Mouse (Mus musculus) adrenal gland, postnatal 25 days (tissue): ENCODE data around the gene Pacs2. TPM values are rescaled to one million over a fixed set of nuclear protein-coding genes. Genes with fewer than 3 reads are reported as not detected.

Source experiments
- DNase-seq: peaks from one replicate; pipeline ENCODE4 v3.0.0; 2021; ENCODE audit warnings: mixed read lengths
- total RNA-seq: library from RNA; stranded (reverse); gene quantifications from 2 replicates; pipeline ENCODE4 v1.2.3, GENCODE M21; 2021

The Pacs2 gene
- total RNA-seq, 1 experiment from 2014 or later = 55.5 TPM

DNA sequence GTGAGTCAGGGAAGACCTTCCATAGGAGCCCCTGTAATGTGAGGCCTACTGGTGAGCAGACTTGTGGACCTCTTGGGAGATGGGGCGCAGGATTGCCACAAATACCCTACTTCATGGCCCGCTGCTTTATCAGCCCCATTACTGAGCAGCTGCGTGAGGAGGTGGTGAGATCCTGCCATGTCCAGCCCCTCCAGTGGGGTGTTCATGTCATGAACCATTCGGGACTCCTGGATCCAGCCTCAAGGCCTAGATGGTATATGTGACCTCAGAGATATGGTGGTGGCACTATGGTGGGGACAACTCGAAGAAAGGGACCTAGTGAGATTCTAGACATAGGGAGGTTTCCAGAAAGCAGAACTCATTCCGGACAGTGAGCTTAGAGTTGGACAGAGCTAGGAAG, 74.8 kb downstream of the Pacs2 start:
- no peak for DNase-seq

DNA sequence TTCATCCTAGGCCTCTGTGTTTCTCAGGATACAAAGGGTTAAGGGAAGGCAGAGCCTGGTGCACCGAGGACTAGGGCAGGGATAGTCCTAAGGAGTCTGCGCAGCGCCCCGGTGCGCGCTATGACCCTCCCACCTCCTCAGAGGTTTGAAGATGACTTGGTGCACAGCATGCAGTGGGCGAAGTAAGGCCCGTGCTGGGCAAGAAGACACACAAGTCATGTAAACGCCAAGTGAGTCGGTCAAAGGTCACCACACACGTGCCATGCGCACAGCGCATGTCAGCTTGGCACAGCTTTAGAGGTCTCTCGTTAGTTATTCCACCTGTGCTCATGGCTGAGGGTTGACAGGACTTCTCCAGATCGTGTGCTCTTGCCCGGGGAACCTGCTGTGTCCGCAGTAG, 75.7 kb downstream of the Pacs2 start:
- DNase-seq = no peak

DNA sequence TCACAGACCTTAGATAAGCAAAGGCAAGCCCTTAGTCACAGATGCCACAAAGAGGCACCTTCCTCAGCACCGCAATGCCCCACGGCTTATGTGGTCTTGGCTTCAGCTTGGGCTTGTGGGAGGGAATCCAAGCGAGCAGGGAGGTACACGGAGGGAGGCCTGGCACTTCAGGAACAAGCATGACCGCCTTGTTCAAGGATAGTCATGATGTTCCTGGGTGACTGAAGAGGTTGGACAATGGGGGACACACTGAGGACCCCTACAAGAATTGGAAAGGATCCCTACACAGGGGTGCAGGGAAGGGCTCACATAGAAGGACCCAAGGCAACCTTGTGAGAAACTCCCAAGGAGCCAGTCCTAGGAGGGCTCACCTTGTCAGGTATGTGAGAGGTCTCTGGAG, 82.7 kb downstream of the Pacs2 start:
- DNase-seq = no peak

DNA sequence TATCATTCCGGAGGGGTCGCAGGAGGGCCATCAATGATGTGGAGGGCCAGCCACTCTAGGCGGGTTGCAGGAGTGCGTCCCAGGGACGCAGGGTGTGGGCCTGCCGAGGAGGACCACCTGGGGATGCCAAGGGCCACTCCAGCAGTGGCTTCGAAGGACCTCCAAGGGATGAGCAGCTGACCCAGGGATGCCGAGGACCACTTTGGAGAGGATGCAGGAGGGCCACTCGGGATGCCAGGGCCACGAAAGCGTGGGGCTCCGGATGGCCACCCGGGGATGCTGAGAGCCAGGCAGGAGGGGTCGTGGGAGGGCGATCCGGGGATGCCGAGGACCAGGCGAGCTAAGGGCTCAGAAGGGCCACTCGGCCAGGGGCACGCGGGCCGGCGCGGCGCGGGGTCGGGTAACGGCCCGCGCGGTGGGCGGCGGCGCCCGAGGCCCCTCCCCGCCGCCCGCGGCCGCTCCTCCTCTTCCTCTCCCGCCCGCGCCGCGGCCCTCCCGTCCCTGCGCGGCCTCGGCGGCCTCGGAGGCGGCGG, 83.5 kb downstream of the Pacs2 start, which contains the start of gene Mta1:
Gene Mta1 (plus strand): TSS at position 530 of the 533 bp plus-strand sequence.
- peak; percentile 71 for DNase-seq

DNA sequence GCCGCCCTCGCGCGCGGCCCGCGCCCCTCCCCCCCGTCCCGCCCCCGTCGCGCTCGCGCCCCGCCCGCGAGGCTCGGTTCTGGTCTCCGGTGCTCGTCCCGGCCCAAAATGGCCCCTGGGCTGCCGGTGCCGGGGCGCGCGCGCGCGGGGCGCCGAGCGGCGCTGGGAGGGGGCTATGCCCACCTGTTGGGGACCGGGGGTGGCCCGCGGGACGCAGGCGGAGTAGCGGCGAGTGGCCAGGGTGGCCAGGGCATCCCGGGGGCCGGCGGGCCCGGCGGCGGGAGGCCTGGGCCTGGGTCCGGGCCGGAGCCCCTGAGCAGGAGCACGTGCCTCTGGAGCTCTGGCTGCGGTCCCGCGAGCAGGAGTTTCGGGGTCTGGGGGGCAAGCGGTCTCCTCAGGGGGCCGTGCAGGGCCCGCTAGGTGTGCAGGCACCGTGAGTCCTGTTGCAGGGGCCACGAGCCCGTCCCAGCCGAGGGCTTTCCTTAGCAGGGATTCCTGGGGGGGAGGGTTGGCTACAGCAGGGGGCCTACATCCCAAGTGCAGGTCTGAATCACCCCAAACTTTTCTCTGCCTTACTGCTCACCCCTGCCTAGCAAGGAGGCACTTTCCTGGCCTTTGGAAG, 84.3 kb downstream of the Pacs2 start:
- DNase-seq = peak; percentile 46

DNA sequence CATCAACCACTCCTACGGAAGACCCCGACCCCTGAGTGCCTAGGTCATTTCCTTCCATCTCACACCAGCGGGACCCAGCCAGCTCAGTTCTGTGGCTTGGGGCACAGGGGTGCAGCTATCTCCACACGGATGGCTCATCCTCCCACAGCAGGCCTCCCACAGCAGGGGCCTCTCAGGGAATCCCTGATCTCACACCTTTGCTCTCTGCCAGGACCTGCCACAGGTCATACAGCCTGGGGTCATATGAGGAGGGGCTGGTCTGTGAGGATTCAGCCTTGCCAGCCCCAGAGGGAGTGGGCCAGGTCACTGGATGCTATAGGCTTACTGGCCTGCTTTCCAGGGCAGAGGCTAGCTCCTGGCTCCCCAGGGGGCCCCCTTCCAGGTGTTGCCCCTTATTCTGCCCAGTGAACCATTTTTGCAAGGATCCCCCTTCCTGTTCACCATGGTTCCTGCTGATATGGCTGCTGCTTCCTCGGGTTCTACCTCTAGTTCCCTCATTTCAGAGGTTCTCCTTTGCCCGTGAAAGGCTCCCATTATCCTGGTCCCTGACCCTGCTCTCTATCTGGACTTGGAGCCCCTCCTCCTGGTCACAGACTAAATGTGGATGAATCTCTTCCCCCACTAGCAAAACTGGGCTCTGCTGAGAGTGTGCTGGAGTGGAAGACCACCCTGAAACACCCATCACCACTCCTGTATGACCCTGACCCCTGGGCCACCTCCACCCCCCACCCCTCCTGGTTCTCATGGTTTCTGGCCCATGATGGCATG, 85.3 kb downstream of the Pacs2 start:
- no peak for DNase-seq

DNA sequence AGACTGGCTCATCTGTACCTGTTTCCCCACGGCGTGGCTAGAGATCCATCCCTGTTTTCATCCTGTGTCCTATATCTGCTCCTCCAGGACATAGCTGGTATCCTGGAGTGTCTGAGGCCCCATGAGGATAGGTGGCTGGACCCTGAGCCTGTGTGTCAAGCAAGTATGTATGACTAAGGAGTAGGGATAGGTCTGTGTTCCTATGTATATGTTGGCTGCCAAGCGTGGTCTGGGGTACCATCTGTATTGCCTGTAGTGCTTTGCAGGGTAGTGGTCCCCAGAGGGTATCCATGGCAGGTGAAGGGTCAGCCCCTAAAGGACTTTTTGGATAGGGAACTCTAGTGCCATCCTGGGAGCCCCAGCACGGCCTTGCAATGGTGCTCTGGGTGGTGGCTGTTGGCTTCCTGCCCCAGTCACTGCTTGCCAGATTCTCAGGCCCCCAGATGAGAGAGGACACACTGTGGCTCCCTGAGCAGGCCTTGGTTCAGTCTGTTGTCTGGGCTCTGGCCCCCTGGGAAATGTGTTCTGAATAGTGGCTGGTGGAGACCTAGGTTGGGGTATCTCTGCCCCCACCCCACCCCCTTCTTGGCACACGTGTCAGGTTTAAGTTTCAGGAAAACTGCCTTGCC, 86.3 kb downstream of the Pacs2 start:
- DNase-seq = peak; percentile 70

DNA sequence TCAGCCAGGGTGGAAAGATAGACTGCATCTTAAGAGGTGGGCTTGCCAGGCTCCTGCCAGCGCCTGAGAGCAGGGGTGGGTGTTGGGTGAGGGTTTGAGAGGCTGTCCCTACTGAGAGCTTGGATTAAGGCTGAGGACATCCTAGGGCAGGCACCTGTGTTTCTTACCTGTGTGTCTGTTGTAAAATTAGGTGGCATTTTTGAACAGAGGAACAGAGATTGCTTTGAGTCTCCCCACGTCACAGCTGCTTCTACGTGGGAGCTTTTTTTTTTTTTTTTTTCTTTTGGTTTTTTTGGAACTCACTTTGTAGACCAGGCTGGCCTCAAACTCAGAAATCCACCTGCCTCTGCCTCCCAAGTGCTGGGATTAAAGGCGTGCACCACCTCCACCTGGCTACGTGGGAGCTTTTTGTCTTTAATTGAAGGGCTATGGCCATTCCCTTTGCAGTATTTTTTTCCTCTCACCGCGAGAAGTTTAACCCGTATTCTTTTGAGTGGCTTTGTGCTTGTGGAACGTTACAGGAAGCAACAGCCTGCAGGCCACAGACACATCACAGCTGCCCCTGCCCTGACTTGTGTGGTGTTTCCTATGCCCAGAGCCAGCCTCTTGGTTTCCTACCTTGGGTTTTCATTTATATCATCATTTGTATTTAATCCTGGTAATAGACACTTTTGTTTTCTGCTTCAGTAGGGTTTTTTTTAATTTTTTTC, 87.1 kb downstream of the Pacs2 start:
- no peak for DNase-seq

DNA sequence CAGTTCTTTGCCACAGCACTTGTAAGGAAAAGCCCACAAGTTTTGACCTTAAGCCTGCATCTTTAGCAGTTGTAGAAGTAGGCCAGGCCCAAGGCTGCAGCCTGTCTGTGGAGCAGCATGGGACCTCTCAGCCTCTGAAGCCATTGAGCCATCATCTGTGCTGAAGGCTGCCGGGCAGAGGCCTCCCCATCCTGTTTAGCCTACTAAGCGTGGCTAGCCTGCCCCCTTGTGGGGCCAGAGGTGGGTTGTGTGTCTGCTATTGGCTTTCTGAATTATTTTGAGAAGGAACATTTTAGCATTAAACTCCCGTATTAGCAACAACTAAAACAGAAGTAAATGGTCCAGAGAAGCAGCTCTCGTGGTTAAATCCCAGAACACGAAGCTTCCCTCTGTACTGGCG, 88.2 kb downstream of the Pacs2 start:
- DNase-seq = peak; percentile 70

DNA sequence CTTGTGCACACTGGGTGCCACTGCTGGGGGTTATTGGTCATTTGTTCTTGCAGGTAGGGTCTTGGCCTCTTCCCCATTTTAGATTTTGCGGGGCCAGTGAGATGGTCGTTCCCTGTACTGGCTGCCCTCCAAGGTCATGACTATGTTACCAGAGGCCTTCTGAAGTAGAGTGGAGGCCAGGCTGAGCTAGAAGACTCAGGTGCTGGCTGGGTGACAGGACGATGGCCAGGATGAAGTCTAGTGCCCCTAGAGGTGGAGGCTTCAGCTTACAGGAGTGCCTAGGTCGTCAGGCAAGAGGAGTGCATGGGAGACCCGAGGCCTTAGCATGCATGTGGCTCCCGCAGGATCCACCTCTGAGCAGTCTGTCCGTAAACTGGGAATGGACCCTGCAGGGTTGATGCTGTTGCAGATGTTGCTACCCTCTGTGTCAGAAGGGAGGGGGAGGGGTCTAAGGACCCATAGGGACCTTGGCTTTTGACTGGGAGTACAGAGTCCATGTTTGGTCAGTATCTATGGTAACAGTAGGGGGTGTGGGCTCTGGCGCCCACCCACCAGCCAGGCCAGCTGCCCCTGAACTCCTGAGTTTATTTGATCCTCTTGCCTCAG, 89.6 kb downstream of the Pacs2 start:
- peak; percentile 35 for DNase-seq

DNA sequence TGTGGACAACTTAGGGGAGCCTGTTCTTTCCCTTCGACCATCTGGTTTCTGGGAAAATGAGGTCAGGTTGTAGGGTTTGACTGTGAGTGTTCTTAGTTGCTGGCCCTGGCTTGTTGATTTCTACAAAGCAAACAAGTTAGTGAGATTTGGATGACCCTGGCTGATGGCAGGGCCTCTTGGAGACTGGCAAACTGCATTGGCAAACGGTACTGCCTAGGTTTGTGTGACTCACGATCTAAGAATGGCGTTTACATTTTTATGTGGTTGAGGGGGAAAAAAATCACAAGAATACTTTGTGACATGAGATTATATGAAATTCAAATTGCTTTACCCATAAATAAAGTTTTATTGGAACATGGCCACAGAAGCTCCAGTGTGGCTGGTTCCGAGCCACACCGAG, 92.1 kb downstream of the Pacs2 start:
- no peak for DNase-seq

DNA sequence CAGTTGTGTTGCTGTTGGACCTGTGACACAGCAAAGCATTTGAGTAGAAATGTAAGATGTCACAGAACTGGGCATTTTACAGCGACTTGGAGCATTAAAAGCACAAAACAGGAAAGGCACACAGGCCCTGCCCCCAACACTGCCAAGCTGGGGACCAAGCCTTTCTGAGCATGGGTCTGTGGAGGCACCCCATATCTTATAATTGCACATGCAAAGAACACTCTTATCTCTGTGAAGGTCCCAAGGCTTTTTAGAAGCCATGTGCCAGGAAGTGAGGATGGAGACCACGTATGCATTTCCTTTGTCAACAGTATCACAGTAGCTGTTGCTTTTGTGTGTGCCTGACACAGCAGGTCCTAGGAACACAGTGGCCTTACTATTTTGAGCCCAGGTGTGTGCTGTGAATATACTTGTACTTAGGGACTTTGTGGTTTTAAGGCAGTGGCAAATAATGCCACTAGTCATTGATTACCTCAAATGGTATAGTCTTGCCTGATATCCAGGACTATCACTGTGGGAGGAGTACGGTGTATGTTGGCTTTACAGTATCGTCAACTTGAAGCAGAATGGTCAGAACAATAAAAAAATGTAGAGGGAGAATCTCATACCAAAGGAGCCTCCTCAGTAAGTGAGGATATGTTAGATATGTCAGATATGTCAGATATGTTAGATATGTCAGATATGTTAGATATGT, 93.3 kb downstream of the Pacs2 start:
- DNase-seq = no peak

DNA sequence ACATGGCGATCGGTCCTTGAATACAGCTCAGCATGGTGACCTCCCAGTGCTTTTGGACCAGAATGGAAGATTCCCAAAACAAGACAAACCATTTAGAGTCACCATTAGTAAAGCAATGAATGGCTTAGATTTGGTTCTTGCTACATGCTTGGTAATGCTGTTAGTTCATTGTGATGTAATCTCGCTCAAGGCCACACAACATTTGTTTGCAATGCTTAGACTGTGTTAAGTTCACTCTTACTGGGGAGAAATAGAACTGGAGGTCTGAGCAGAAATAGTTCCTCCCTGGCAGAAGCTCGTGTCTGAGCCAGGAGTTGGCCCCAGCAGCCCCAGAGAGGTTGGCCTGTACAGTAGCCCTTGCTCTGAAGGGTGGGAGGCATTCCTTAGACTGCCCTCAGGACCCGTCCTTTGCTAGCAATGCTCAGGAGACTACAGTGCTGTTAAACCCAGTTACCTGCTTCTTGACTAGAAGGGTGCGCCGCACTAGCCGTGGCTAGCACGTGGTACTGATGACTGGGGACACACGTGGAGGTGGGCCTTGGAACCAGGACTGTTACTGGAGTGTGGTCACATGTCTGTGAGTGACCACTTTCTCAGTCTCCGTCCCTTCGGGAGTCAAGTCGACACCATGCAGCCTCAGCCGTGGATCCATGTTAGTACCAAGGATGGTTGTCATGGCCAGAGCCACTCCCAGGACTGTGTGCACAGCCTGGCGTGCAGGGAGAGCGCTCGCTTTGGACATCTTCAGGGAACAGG, 94.4 kb downstream of the Pacs2 start:
- DNase-seq = no peak

DNA sequence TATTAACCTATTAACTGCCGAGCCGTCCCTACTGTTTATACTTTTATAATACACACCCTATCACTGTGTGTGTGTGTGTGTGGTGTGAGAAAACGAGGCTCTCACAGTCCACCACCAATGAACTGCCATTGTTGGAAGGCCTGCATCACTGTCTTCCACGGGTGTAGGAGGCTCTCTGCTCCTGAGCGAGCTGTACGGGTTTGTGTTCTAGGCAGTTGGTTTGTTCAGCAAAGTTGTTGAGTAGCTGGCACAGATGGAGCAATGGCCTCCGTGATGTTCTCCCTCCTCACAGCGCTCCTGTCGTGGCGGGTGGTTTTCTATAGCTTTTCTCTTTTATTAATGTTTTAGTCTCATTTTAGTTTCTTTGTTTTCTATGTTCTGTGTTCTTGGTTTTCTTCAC, 95.5 kb downstream of the Pacs2 start:
- no peak for DNase-seq

DNA sequence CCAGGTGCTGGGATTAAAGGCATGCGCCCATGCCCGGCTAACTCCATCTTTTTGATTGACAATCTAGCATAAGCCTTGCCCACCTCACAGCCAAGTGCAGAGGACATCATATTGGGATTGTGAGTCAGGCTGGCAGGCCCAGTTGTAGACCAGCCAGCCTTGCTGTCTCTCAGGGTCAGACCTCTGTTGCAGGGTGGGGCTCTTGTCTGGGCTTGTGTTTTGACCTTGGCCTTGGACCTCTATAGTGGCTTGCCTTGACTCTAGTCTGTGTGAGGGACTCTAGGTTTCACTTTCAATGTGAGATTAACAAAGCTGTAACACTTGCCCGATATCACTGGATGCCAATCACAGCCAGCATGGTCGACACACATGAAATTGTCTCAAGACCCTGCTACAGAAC, 99.8 kb downstream of the Pacs2 start:
- no peak for DNase-seq

DNA sequence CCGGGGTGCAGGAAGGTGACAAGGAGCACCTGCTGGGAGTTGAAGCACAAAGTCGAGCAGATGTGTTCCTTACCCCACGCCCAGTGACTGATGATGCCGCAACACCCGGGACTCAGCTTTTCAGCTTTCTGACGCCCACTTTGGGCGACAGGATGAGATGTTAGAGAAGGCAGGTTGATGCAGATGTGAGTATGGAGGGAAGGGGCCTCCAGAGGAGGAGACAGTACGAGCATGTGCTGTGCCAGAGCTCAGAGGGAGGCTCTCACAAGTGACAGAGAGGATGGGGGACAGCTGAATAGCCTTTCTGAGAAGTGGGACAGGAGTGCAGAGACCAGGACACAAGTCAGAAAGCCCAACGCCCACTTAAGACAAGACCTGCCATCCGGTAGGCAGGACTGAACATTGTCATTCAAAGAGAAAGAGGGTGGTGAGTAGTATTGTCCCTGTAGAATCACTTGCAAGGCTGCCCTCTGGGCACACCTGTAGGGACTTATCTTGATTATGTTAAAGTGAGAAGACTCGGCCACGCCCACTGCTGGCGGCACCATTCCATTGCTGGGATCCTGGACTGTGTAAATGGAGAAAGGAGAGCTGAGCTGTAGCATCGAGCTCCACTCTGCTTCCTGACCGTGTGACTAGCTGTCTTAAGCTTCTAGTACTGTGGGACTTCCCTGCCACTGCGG, 100.7 kb downstream of the Pacs2 start:
- no peak for DNase-seq

DNA sequence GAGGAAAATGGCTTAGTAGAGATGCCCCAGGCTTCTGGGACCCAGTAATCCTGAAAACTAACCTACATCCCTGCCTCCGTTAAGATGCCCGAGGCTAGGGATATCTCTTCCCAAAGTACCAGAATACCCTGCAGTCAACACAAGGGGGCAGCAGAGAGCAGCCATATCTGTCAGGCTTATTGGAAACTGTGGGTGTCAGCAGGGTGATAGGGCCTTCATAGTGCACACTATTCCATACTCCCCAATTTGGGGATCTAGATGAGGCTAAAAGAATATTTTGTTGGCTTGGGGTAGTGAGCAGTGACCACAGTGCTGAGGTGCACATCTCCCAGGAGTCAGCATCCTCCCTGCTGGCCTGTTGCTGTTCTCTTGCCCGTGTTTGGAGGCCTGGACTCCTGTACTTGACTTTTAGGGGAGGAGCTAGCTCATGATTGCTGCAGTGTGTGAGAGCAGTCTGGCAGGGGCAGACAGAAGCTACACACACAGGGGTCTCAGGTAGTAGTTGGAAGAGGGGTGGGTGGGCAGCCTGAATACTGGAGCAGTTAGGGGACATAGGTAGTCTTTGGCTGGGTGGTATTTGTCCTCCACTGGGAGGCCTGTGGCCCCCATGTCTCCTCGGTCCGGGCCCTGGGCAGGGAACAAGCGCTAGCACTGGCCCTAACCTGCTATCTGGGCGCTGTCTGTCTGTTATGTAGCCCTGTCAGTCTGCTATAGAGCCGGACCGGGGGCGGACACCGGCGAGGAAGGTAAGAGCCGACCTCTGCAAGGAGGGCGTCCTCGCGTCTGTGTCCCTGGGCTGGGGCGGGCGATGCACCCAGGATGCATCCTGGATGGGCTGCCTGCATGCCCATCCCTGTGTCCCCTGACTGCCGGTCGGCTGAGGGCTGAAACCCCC, 105.5 kb downstream of the Pacs2 start:
- peak; percentile 79 for DNase-seq
